Mouse (Mus musculus) small intestine, adult 2 months (tissue): ENCODE data around the gene Gstp2.

Source experiments
- CTCF ChIP-seq: fragments of 200-500 bp; IDR thresholded peaks from 2 replicates; pipeline ENCODE4 v1.5.1; 2012; ENCODE audit warnings: low read depth, mild to moderate bottlenecking, control low read depth, inconsistent platforms, low read length, moderate library complexity, mixed read lengths; ENCODE audit not compliant: insufficient replicate concordance, insufficient read length; ENCODE audit errors: extremely low read depth
- POLR2A ChIP-seq: fragments of 200-500 bp; IDR thresholded peaks from 2 replicates; pipeline ENCODE4 v1.6.1; 2012; ENCODE audit warnings: low read depth, mild to moderate bottlenecking, control low read depth, inconsistent platforms, low read length, moderate library complexity

- no peak for TF ChIP-seq POLR2A
- peak; percentile 85; the same call in 1 of the 2 replicates for TF ChIP-seq CTCF
Observed at GRCm38 (mm10) chr19:4047859-4048258, 2.0 kb upstream of the Gstp2 start.
